Mouse (Mus musculus): ENCODE data around the gene Lrsam1. TPM values are rescaled to one million over a fixed set of nuclear protein-coding genes. Genes with fewer than 3 reads are reported as not detected.
"Not testable (repeated sequence)": the region's sequence is repeated elsewhere in the genome, so short reads cannot be mapped to it uniquely, and the experiment has no call there.

The Lrsam1 gene
- 6.8 and 7.8 TPM in 2 replicates for polyA plus RNA-seq (2015; fragmentation: Nextera tagmentation; extraction: Ambion mirVana)

GRCm38 (mm10) chr2:32961192-32961995 is at the start of gene Lrsam1, which contains the start of gene Rpl12:
Gene Lrsam1, minus strand, starts transcription at chr2:32961614.
Gene Rpl12, plus strand, starts transcription at chr2:32961559.
- H3K4me3 ChIP-seq (ENCODE audit: low read length), result peak within 1 kb of the TSS; percentile 96
- H3K4me2 ChIP-seq (ENCODE audit: low read depth, low read length), result peak within 1 kb of the TSS; percentile 90
- peak within 1 kb of the TSS; percentile 95 for H3K9ac ChIP-seq (ENCODE audit: low read depth, low read length)
- peak within 1 kb of the TSS; percentile 92 for H3K27ac ChIP-seq (ENCODE audit: low read length)
- 2% methylated on average over 55 of the region's 55 CpGs for WGBS
- ATAC-seq, result peak; percentile 90
- H3K27me3 ChIP-seq (replicated peaks; ENCODE audit: control insufficient read depth, insufficient read depth, low read length), result no peaks in the 10 kb centered on the region
- no peaks in the 10 kb centered on the region for H3K9me3 ChIP-seq (ENCODE audit: control insufficient read depth, low read length)
- H3K36me3 ChIP-seq (ENCODE audit: control insufficient read depth, insufficient read depth, low read length), result peaks cover 20% of the 10 kb centered on the region
- peaks cover 34% of the 10 kb centered on the region for H3K4me1 ChIP-seq (ENCODE audit: control insufficient read depth, insufficient read depth, low read length)

- H3K9ac ChIP-seq (ENCODE audit: low read depth, low read length); H3K27me3 ChIP-seq (replicated peaks; ENCODE audit: control insufficient read depth, insufficient read depth, low read length); H3K9me3 ChIP-seq (ENCODE audit: control insufficient read depth, low read length); H3K4me3 ChIP-seq (ENCODE audit: low read length); H3K4me1 ChIP-seq (ENCODE audit: control insufficient read depth, insufficient read depth, low read length); H3K36me3 ChIP-seq (ENCODE audit: control insufficient read depth, insufficient read depth, low read length); H3K27ac ChIP-seq (ENCODE audit: low read length); ATAC-seq; H3K4me2 ChIP-seq (ENCODE audit: low read depth, low read length): not testable (repeated sequence)
- 85% methylated on average over 4 of the region's 4 CpGs for WGBS
Observed at GRCm38 (mm10) chr2:33009055-33009454, 47.6 kb upstream of the Lrsam1 start.

GRCm38 (mm10) chr2:33005041-33005440 is 43.6 kb upstream of the Lrsam1 start:
- 67% methylated on average over 5 of the region's 5 CpGs for WGBS
- no peaks in the 10 kb centered on the region for H3K36me3 ChIP-seq (ENCODE audit: control insufficient read depth, insufficient read depth, low read length)
- no peak overlapping the region for H3K4me2 ChIP-seq (ENCODE audit: low read depth, low read length)
- no peak overlapping the region for H3K9ac ChIP-seq (ENCODE audit: low read depth, low read length)
- H3K27ac ChIP-seq (ENCODE audit: low read length), result no peak overlapping the region
- H3K9me3 ChIP-seq (ENCODE audit: control insufficient read depth, low read length), result no peaks in the 10 kb centered on the region
- no peaks in the 10 kb centered on the region for H3K4me1 ChIP-seq (ENCODE audit: control insufficient read depth, insufficient read depth, low read length)
- no peak for ATAC-seq
- no peaks in the 10 kb centered on the region for H3K27me3 ChIP-seq (replicated peaks; ENCODE audit: control insufficient read depth, insufficient read depth, low read length)
- no peak overlapping the region for H3K4me3 ChIP-seq (ENCODE audit: low read length)

GRCm38 (mm10) chr2:33002144-33002543 is 40.7 kb upstream of the Lrsam1 start:
- H3K9me3 ChIP-seq (ENCODE audit: control insufficient read depth, low read length), result no peaks in the 10 kb centered on the region
- no peaks in the 10 kb centered on the region for H3K36me3 ChIP-seq (ENCODE audit: control insufficient read depth, insufficient read depth, low read length)
- 89% methylated on average over 7 of the region's 7 CpGs for WGBS
- H3K9ac ChIP-seq (ENCODE audit: low read depth, low read length), result no peak overlapping the region
- no peak overlapping the region for H3K27ac ChIP-seq (ENCODE audit: low read length)
- no peak for ATAC-seq
- no peaks in the 10 kb centered on the region for H3K27me3 ChIP-seq (replicated peaks; ENCODE audit: control insufficient read depth, insufficient read depth, low read length)
- H3K4me1 ChIP-seq (ENCODE audit: control insufficient read depth, insufficient read depth, low read length), result no peaks in the 10 kb centered on the region
- H3K4me3 ChIP-seq (ENCODE audit: low read length), result no peak overlapping the region
- H3K4me2 ChIP-seq (ENCODE audit: low read depth, low read length), result no peak overlapping the region

- Histone ChIP-seq H3K27me3 (replicated peaks; ENCODE audit: control insufficient read depth, insufficient read depth, low read length) (no peaks in the 10 kb centered on the region), H3K4me1 (ENCODE audit: control insufficient read depth, insufficient read depth, low read length) (no peaks in the 10 kb centered on the region), H3K4me3 (ENCODE audit: low read length) (no peak overlapping the region), H3K27ac (ENCODE audit: low read length) (no peak overlapping the region), H3K9me3 (ENCODE audit: control insufficient read depth, low read length) (no peaks in the 10 kb centered on the region), H3K4me2 (ENCODE audit: low read depth, low read length) (no peak overlapping the region), H3K9ac (ENCODE audit: low read depth, low read length) (no peak overlapping the region), H3K36me3 (ENCODE audit: control insufficient read depth, insufficient read depth, low read length) (no peaks in the 10 kb centered on the region)
- 87% methylated on average over 2 of the region's 2 CpGs for WGBS
- no peak for ATAC-seq
Observed at GRCm38 (mm10) chr2:32999752-33000151, 38.3 kb upstream of the Lrsam1 start.

GRCm38 (mm10) chr2:32997792-32998191 is 36.4 kb upstream of the Lrsam1 start:
- Histone ChIP-seq H3K9me3 (ENCODE audit: control insufficient read depth, low read length) (no peaks in the 10 kb centered on the region), H3K4me1 (ENCODE audit: control insufficient read depth, insufficient read depth, low read length) (no peaks in the 10 kb centered on the region), H3K36me3 (ENCODE audit: control insufficient read depth, insufficient read depth, low read length) (no peaks in the 10 kb centered on the region), H3K9ac (ENCODE audit: low read depth, low read length) (no peak overlapping the region), H3K27ac (ENCODE audit: low read length) (no peak overlapping the region), H3K4me2 (ENCODE audit: low read depth, low read length) (no peak overlapping the region), H3K4me3 (ENCODE audit: low read length) (no peak overlapping the region), H3K27me3 (replicated peaks; ENCODE audit: control insufficient read depth, insufficient read depth, low read length) (no peaks in the 10 kb centered on the region)
- WGBS, result 82% methylated on average over 4 of the region's 4 CpGs
- no peak for ATAC-seq

GRCm38 (mm10) chr2:32997081-32997480 is 35.7 kb upstream of the Lrsam1 start:
- Histone ChIP-seq H3K4me2 (ENCODE audit: low read depth, low read length) (no peak overlapping the region), H3K4me1 (ENCODE audit: control insufficient read depth, insufficient read depth, low read length) (no peaks in the 10 kb centered on the region), H3K27me3 (replicated peaks; ENCODE audit: control insufficient read depth, insufficient read depth, low read length) (no peaks in the 10 kb centered on the region), H3K27ac (ENCODE audit: low read length) (no peak overlapping the region), H3K9me3 (ENCODE audit: control insufficient read depth, low read length) (no peaks in the 10 kb centered on the region), H3K9ac (ENCODE audit: low read depth, low read length) (no peak overlapping the region), H3K4me3 (ENCODE audit: low read length) (no peak overlapping the region), H3K36me3 (ENCODE audit: control insufficient read depth, insufficient read depth, low read length) (no peaks in the 10 kb centered on the region)
- 82% methylated on average over 6 of the region's 6 CpGs for WGBS
- ATAC-seq, result no peak

DNA sequence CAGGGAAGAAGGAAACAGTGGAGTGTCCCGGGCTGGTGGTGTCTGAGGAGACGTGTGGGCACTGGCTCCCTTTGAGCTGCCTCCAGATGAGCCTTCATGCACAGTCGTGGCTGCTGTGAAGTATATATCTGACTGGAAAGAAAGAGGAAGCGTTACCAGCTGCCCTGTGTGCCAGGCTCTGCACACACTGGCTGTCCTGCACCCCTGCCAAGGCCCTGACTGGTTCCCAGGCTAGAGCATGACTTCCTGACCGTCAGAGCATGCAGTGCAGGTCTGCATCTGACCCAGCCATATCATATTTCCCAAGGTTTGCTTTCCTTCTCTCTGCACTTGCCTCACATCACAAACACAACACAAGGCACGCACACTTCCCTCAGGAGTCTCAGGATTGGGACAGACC is 30.7 kb upstream of the Lrsam1 start:
- H3K4me1 ChIP-seq (ENCODE audit: control insufficient read depth, insufficient read depth, low read length), result no peaks in the 10 kb centered on the region
- ATAC-seq, result no peak
- H3K9ac ChIP-seq (ENCODE audit: low read depth, low read length), result no peak overlapping the region
- WGBS, result 69% methylated on average over 6 of the region's 6 CpGs
- H3K27ac ChIP-seq (ENCODE audit: low read length), result no peak overlapping the region
- no peaks in the 10 kb centered on the region for H3K9me3 ChIP-seq (ENCODE audit: control insufficient read depth, low read length)
- H3K4me2 ChIP-seq (ENCODE audit: low read depth, low read length), result no peak overlapping the region
- H3K36me3 ChIP-seq (ENCODE audit: control insufficient read depth, insufficient read depth, low read length), result no peaks in the 10 kb centered on the region
- no peaks in the 10 kb centered on the region for H3K27me3 ChIP-seq (replicated peaks; ENCODE audit: control insufficient read depth, insufficient read depth, low read length)
- H3K4me3 ChIP-seq (ENCODE audit: low read length), result no peak overlapping the region

DNA sequence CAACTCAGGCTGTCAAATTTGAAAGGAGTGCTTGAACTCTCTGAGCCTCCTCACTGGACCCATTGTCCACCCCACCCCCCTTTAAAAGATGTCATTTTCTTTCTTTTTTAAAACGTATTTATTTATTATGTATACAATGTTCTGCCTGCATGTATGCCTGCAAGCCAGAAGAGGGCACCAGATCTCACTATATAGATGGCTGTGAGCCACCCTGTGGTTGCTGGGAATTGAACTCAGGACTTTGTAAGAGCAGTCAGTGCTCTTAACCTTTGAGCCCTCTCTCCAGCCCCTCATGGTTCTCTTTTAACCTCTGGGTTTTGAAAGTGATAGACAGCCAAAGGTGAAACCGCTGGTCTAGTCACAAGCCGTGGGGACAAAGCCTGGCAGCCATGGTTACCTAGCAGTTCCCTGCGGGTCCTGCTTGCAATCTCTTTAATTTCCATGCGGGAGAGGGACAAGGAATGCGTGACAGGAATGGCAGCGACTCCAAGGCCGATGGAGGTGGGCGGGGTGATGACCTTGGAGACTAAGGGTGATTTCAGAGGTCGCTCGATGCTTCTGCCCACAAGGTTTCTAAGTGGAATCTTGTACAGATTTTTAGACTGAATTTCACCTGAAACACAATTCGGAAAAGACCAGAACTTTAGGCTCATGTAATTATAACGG is 28.9 kb upstream of the Lrsam1 start:
- ATAC-seq, result no peak
- 65% methylated on average over 13 of the region's 13 CpGs for WGBS

More for the DNA sequence above, 28.9 kb upstream of the Lrsam1 start:
- no peaks in the 10 kb centered on the region for H3K4me1 ChIP-seq (ENCODE audit: control insufficient read depth, insufficient read depth, low read length)
- H3K9ac ChIP-seq (ENCODE audit: low read depth, low read length), result no peak overlapping the region
- no peaks in the 10 kb centered on the region for H3K27me3 ChIP-seq (replicated peaks; ENCODE audit: control insufficient read depth, insufficient read depth, low read length)
- H3K9me3 ChIP-seq (ENCODE audit: control insufficient read depth, low read length), result no peaks in the 10 kb centered on the region
- H3K4me3 ChIP-seq (ENCODE audit: low read length), result no peak overlapping the region
- no peak overlapping the region for H3K4me2 ChIP-seq (ENCODE audit: low read depth, low read length)
- no peak overlapping the region for H3K27ac ChIP-seq (ENCODE audit: low read length)
- H3K36me3 ChIP-seq (ENCODE audit: control insufficient read depth, insufficient read depth, low read length), result no peaks in the 10 kb centered on the region
